Mouse (Mus musculus): ENCODE measurements around the gene Ptch1.

GRCm38 (mm10) chr13:63520110-63520509 lies 53.3 kb downstream of the Ptch1 start:
- TF ChIP-seq EP300 (IDR thresholded peaks at IDR 0.05; ENCODE audit: low read depth) (no peak), CTCF (IDR thresholded peaks at IDR 0.05; ENCODE audit: low read depth) (no peak)

Data from liver, postnatal 0 days (tissue).